Mouse (Mus musculus) embryonic facial prominence, embryonic 15.5 days (tissue): ENCODE measurements at regions not wholly inside any gene's neighbourhood (a gene's known extent, or its start where the extent isn't known, plus 50 kb on each side); places are given as distances from the start of the nearest gene placed in this dataset.

Source experiments
- ATAC-seq: fragments of 200-750 bp; cut with Nextera tagmentation; 2 replicates; pipeline ENCODE4 v1.8.0; 2017; ENCODE audit warnings: low read depth, moderate TSS enrichment; ENCODE audit not compliant: insufficient number of reproducible peaks, low FRiP score, low TSS enrichment
- H3K27ac ChIP-seq: fragments of 300-500 bp; sonication (generic); replicated peaks from 2 replicates; pipeline ENCODE4 v1.5.1; 2015; ENCODE audit warnings: mild to moderate bottlenecking, inconsistent platforms
- H3K27me3 ChIP-seq: fragments of 300-500 bp; sonication (generic); 2 replicates; pipeline ENCODE4 v1.6.1; 2015; ENCODE audit warnings: inconsistent platforms
- H3K36me3 ChIP-seq: fragments of 300-500 bp; sonication (generic); 2 replicates; pipeline ENCODE4 v1.6.1; 2015; ENCODE audit warnings: mild to moderate bottlenecking, inconsistent platforms
- H3K4me1 ChIP-seq: fragments of 300-500 bp; sonication (generic); 2 replicates; pipeline ENCODE4 v1.6.1; 2015; ENCODE audit warnings: inconsistent platforms
- H3K4me2 ChIP-seq: fragments of 300-500 bp; sonication (generic); replicated peaks from 2 replicates; pipeline ENCODE4 v1.6.1; 2015; ENCODE audit warnings: mild to moderate bottlenecking, inconsistent platforms
- H3K4me3 ChIP-seq: fragments of 300-500 bp; sonication (generic); replicated peaks from 2 replicates; pipeline ENCODE4 v1.5.1; 2015; ENCODE audit warnings: mild to moderate bottlenecking, inconsistent platforms
- H3K9ac ChIP-seq: fragments of 300-500 bp; sonication (generic); 2 replicates; pipeline ENCODE4 v1.6.1; 2015; ENCODE audit warnings: inconsistent platforms
- H3K9me3 ChIP-seq: fragments of 300-500 bp; sonication (generic); replicated peaks from 2 replicates; pipeline ENCODE4 v1.6.1; 2016; ENCODE audit warnings: inconsistent platforms
- WGBS: fragments of 180-500 bp; shearing (Covaris S2); methylation state at CpG from one replicate; pipeline ENCODE4 v1.1.7; 2015; 5-methylcytosine and 5-hydroxymethylcytosine counted together

- no peak overlapping the region for H3K4me2 ChIP-seq
- H3K36me3 ChIP-seq = no peaks in the 10 kb centered on the region
- H3K4me1 ChIP-seq = no peaks in the 10 kb centered on the region
- H3K9me3 ChIP-seq = no peaks in the 10 kb centered on the region
- no peak overlapping the region for H3K4me3 ChIP-seq
- no peaks in the 10 kb centered on the region for H3K27me3 ChIP-seq
- ATAC-seq = no peak
- H3K27ac ChIP-seq = no peak overlapping the region
- no peak overlapping the region for H3K9ac ChIP-seq
Observed at GRCm38 (mm10) chr6:147928951-147929350, 118.1 kb upstream of the Far2 start.

GRCm38 (mm10) chr6:147944020-147944419 lies 103.0 kb upstream of the Far2 start:
- Histone ChIP-seq H3K27ac (no peak overlapping the region), H3K9ac (no peak overlapping the region), H3K9me3 (no peaks in the 10 kb centered on the region), H3K4me2 (no peak overlapping the region), H3K27me3 (no peaks in the 10 kb centered on the region), H3K36me3 (no peaks in the 10 kb centered on the region), H3K4me3 (no peak overlapping the region), H3K4me1 (no peaks in the 10 kb centered on the region)
- WGBS = 65% methylated on average over 3 of the region's 3 CpGs
- no peak for ATAC-seq

GRCm38 (mm10) chr6:147944940-147945676 lies 102.0 kb upstream of the Far2 start:
- no peaks in the 10 kb centered on the region for H3K27me3 ChIP-seq
- H3K9me3 ChIP-seq = no peaks in the 10 kb centered on the region
- H3K4me1 ChIP-seq = no peaks in the 10 kb centered on the region
- H3K27ac ChIP-seq = no peak overlapping the region
- no peak overlapping the region for H3K4me2 ChIP-seq
- no peak overlapping the region for H3K9ac ChIP-seq
- WGBS = 73% methylated on average over 4 of the region's 4 CpGs
- no peak for ATAC-seq
- H3K36me3 ChIP-seq = no peaks in the 10 kb centered on the region
- no peak overlapping the region for H3K4me3 ChIP-seq

- no peaks in the 10 kb centered on the region for H3K9me3 ChIP-seq
- no peak for ATAC-seq
- 0 out of 2 replicates have a peak, but pooled peaks cover 2% of the 10 kb centered on the region for H3K4me1 ChIP-seq
- no peak overlapping the region for H3K9ac ChIP-seq
- no peaks in the 10 kb centered on the region for H3K27me3 ChIP-seq
- H3K36me3 ChIP-seq = no peaks in the 10 kb centered on the region
- WGBS = 79% methylated on average over 4 of the region's 4 CpGs
- no peak overlapping the region for H3K27ac ChIP-seq
- H3K4me2 ChIP-seq = no peak overlapping the region
- no peak overlapping the region for H3K4me3 ChIP-seq
Observed at GRCm38 (mm10) chr6:147947997-147948396, 99.1 kb upstream of the Far2 start.

- no peak overlapping the region for H3K27ac ChIP-seq
- H3K27me3 ChIP-seq = no peaks in the 10 kb centered on the region
- no peak overlapping the region for H3K4me2 ChIP-seq
- H3K36me3 ChIP-seq = no peaks in the 10 kb centered on the region
- 0 out of 2 replicates have a peak, but pooled peaks cover 5% of the 10 kb centered on the region for H3K4me1 ChIP-seq
- no peak overlapping the region for H3K9ac ChIP-seq
- ATAC-seq = no peak
- no peaks in the 10 kb centered on the region for H3K9me3 ChIP-seq
- H3K4me3 ChIP-seq = no peak overlapping the region
Observed at GRCm38 (mm10) chr6:147951642-147952041, 95.4 kb upstream of the Far2 start.

- no peaks in the 10 kb centered on the region for H3K36me3 ChIP-seq
- no peak overlapping the region for H3K27ac ChIP-seq
- H3K27me3 ChIP-seq = no peaks in the 10 kb centered on the region
- H3K9me3 ChIP-seq = no peaks in the 10 kb centered on the region
- WGBS = 28% methylated on average over 5 of the region's 5 CpGs
- ATAC-seq = no peak
- no peak overlapping the region for H3K4me2 ChIP-seq
- H3K9ac ChIP-seq = no peak overlapping the region
- no peak overlapping the region for H3K4me3 ChIP-seq
- H3K4me1 ChIP-seq = 0 out of 2 replicates have a peak, but pooled peaks cover 5% of the 10 kb centered on the region
Observed at GRCm38 (mm10) chr6:147953058-147953679, 93.9 kb upstream of the Far2 start.

GRCm38 (mm10) chr6:147953753-147954152 lies 93.3 kb upstream of the Far2 start:
- Histone ChIP-seq H3K27me3 (no peaks in the 10 kb centered on the region), H3K27ac (no peak overlapping the region), H3K4me3 (no peak overlapping the region), H3K9ac (no peak overlapping the region), H3K36me3 (no peaks in the 10 kb centered on the region), H3K4me2 (no peak overlapping the region), H3K9me3 (no peaks in the 10 kb centered on the region), H3K4me1 (0 out of 2 replicates have a peak, but pooled peaks cover 5% of the 10 kb centered on the region)
- WGBS = 63% methylated on average over 7 of the region's 7 CpGs
- no peak for ATAC-seq

GRCm38 (mm10) chr6:147954253-147954652 lies 92.8 kb upstream of the Far2 start:
- Histone ChIP-seq H3K36me3 (no peaks in the 10 kb centered on the region), H3K4me3 (no peak overlapping the region), H3K27ac (no peak overlapping the region), H3K9me3 (no peaks in the 10 kb centered on the region), H3K4me2 (no peak overlapping the region), H3K27me3 (no peaks in the 10 kb centered on the region), H3K4me1 (0 out of 2 replicates have a peak, but pooled peaks cover 5% of the 10 kb centered on the region), H3K9ac (no peak overlapping the region)
- ATAC-seq = no peak
- 84% methylated on average over 1 of the region's 1 CpGs for WGBS

GRCm38 (mm10) chr6:147954967-147955830 lies 91.9 kb upstream of the Far2 start:
- 45% methylated on average over 7 of the region's 7 CpGs for WGBS
- Histone ChIP-seq H3K4me1 (0 out of 2 replicates have a peak, but pooled peaks cover 5% of the 10 kb centered on the region), H3K9me3 (no peaks in the 10 kb centered on the region)

GRCm38 (mm10) chr6:147964739-147965138 lies 82.3 kb upstream of the Far2 start:
- Histone ChIP-seq H3K27ac (no peak overlapping the region), H3K4me1 (no peaks in the 10 kb centered on the region), H3K27me3 (no peaks in the 10 kb centered on the region), H3K4me2 (no peak overlapping the region), H3K9me3 (no peaks in the 10 kb centered on the region), H3K4me3 (no peak overlapping the region), H3K36me3 (no peaks in the 10 kb centered on the region), H3K9ac (no peak overlapping the region)
- 80% methylated on average over 4 of the region's 4 CpGs for WGBS
- ATAC-seq = no peak

More at GRCm38 (mm10) chr6:147954967-147955830, 91.9 kb upstream of the Far2 start:
- Histone ChIP-seq H3K36me3 (no peaks in the 10 kb centered on the region), H3K27ac (no peak overlapping the region), H3K4me2 (no peak overlapping the region), H3K4me3 (no peak overlapping the region), H3K9ac (no peak overlapping the region), H3K27me3 (no peaks in the 10 kb centered on the region)
- no peak for ATAC-seq

GRCm38 (mm10) chr6:147970162-147970608 lies 76.9 kb upstream of the Far2 start:
- no peaks in the 10 kb centered on the region for H3K4me1 ChIP-seq
- H3K27ac ChIP-seq = no peak overlapping the region
- no peak overlapping the region for H3K4me3 ChIP-seq
- no peaks in the 10 kb centered on the region for H3K9me3 ChIP-seq
- H3K9ac ChIP-seq = no peak overlapping the region
- no peak for ATAC-seq
- H3K27me3 ChIP-seq = no peaks in the 10 kb centered on the region
- WGBS = 88% methylated on average over 2 of the region's 2 CpGs
- H3K4me2 ChIP-seq = no peak overlapping the region
- no peaks in the 10 kb centered on the region for H3K36me3 ChIP-seq
